Mouse (Mus musculus) stomach, postnatal 0 days (tissue): ENCODE measurements at regions not wholly inside any gene's neighbourhood (a gene's known extent, or its start where the extent isn't known, plus 50 kb on each side); places are given as distances from the start of the nearest gene placed in this dataset.
A peak's percentile ranks its signal among the peaks of the same experiment; 100 is the strongest.

ENCODE experiments used
- ATAC-seq: fragments of 200-750 bp; cut with Nextera tagmentation; 2 replicates; pipeline ENCODE4 v1.8.0; 2017; ENCODE audit not compliant: low FRiP score, low TSS enrichment
- DNase-seq: peaks from one replicate; pipeline ENCODE4 v3.0.0-alpha.2; 2016; ENCODE audit warnings: low spot score
- H3K27ac ChIP-seq: fragments of 300-500 bp; sonication (generic); replicated peaks from 2 replicates; pipeline ENCODE4 v1.5.1; 2014; ENCODE audit warnings: mild to moderate bottlenecking, control low read depth
- H3K27me3 ChIP-seq: fragments of 300-500 bp; sonication (generic); 2 replicates; pipeline ENCODE4 v1.6.1; 2014; ENCODE audit warnings: low read length; ENCODE audit not compliant: control insufficient read depth, insufficient read depth
- H3K36me3 ChIP-seq: fragments of 300-500 bp; sonication (generic); 2 replicates; pipeline ENCODE4 v1.6.1; 2014; ENCODE audit warnings: low read length, mixed read lengths; ENCODE audit not compliant: control insufficient read depth, insufficient read depth
- H3K4me1 ChIP-seq: fragments of 300-500 bp; sonication (generic); replicated peaks from 2 replicates; pipeline ENCODE4 v1.6.1; 2014; ENCODE audit warnings: antibody characterized with exemption; ENCODE audit not compliant: control insufficient read depth, insufficient read depth
- H3K4me2 ChIP-seq: fragments of 300-500 bp; sonication (generic); replicated peaks from 2 replicates; pipeline ENCODE4 v1.6.1; 2014; ENCODE audit warnings: low read depth, mild to moderate bottlenecking, control low read depth, moderate library complexity
- H3K4me3 ChIP-seq: fragments of 300-500 bp; sonication (generic); 2 replicates; pipeline ENCODE4 v1.5.1; 2014; ENCODE audit warnings: low read depth, low read length, control low read depth
- H3K9ac ChIP-seq: fragments of 300-500 bp; sonication (generic); 2 replicates; pipeline ENCODE4 v1.6.1; 2014; ENCODE audit warnings: mild to moderate bottlenecking, low read length, control low read depth, mixed read lengths
- H3K9me3 ChIP-seq: fragments of 300-500 bp; sonication (generic); 2 replicates; pipeline ENCODE4 v1.6.1; 2016; ENCODE audit warnings: low read length; ENCODE audit not compliant: control insufficient read depth
- CTCF ChIP-seq: IDR thresholded peaks from 2 replicates; pipeline ENCODE4 v1.5.1; 2016; ENCODE audit warnings: antibody characterized with exemption, low read depth, mild to moderate bottlenecking, moderate library complexity
- EP300 ChIP-seq: optimal IDR thresholded peaks from 2 replicates; pipeline ENCODE3; 2016; ENCODE audit warnings: antibody characterized with exemption
- WGBS: fragments of 180-500 bp; shearing (Covaris S2); extraction: QIAGEN DNeasy Blood & Tissue Kit; methylation state at CpG from one replicate; pipeline ENCODE4 v1.1.7; 2014; 5-methylcytosine and 5-hydroxymethylcytosine counted together

GRCm38 (mm10) chr10:120664419-120664818 is 188.2 kb upstream of the Hmga2 start:
- no peak overlapping the region for H3K4me2 ChIP-seq
- H3K4me1 ChIP-seq = no peaks in the 10 kb centered on the region
- H3K4me3 ChIP-seq = no peak overlapping the region
- DNase-seq = no peak
- H3K9ac ChIP-seq = no peak overlapping the region
- no peak overlapping the region for H3K27ac ChIP-seq
- no peak for ATAC-seq
- 83% methylated on average over 5 of the region's 5 CpGs for WGBS
- no peaks in the 10 kb centered on the region for H3K36me3 ChIP-seq
- no peak for TF ChIP-seq CTCF
- no peak for TF ChIP-seq EP300
- no peaks in the 10 kb centered on the region for H3K27me3 ChIP-seq
- no peaks in the 10 kb centered on the region for H3K9me3 ChIP-seq

GRCm38 (mm10) chr10:120663396-120663795 is 187.1 kb upstream of the Hmga2 start:
- ATAC-seq = no peak
- H3K4me1 ChIP-seq = no peaks in the 10 kb centered on the region
- no peak overlapping the region for H3K9ac ChIP-seq
- H3K9me3 ChIP-seq = no peaks in the 10 kb centered on the region
- H3K27me3 ChIP-seq = no peaks in the 10 kb centered on the region
- no peak overlapping the region for H3K4me3 ChIP-seq
- no peak overlapping the region for H3K27ac ChIP-seq
- TF ChIP-seq EP300 = no peak
- TF ChIP-seq CTCF = no peak
- H3K36me3 ChIP-seq = no peaks in the 10 kb centered on the region
- 68% methylated on average over 11 of the region's 11 CpGs for WGBS
- DNase-seq = no peak
- H3K4me2 ChIP-seq = no peak overlapping the region

- Histone ChIP-seq H3K36me3 (no peaks in the 10 kb centered on the region), H3K9me3 (no peaks in the 10 kb centered on the region), H3K27me3 (no peaks in the 10 kb centered on the region), H3K27ac (no peak overlapping the region), H3K9ac (no peak overlapping the region), H3K4me1 (no peaks in the 10 kb centered on the region), H3K4me2 (no peak overlapping the region), H3K4me3 (no peak overlapping the region)
- TF ChIP-seq EP300 (no peak), CTCF (no peak)
- ATAC-seq = no peak
- WGBS = 62% methylated on average over 6 of the region's 6 CpGs
- DNase-seq = peak; percentile 22
These were observed 184.2 kb upstream of the Hmga2 start for GRCm38 (mm10) chr10:120660503-120660902.

GRCm38 (mm10) chr10:120655238-120655931 is 179.1 kb upstream of the Hmga2 start:
- Histone ChIP-seq H3K27ac (no peak overlapping the region), H3K4me3 (no peak overlapping the region), H3K4me1 (no peaks in the 10 kb centered on the region), H3K9ac (no peak overlapping the region), H3K27me3 (no peaks in the 10 kb centered on the region), H3K4me2 (no peak overlapping the region), H3K36me3 (no peaks in the 10 kb centered on the region), H3K9me3 (no peaks in the 10 kb centered on the region)
- TF ChIP-seq CTCF (no peak), EP300 (no peak)
- 57% methylated on average over 14 of the region's 14 CpGs for WGBS
- ATAC-seq (no peak), DNase-seq (no peak)

GRCm38 (mm10) chr10:120652525-120653215 is 176.4 kb upstream of the Hmga2 start:
- H3K9me3 ChIP-seq = no peaks in the 10 kb centered on the region
- H3K4me3 ChIP-seq = no peak overlapping the region
- TF ChIP-seq CTCF (no peak), EP300 (no peak)
- no peak overlapping the region for H3K27ac ChIP-seq
- H3K9ac ChIP-seq = no peak overlapping the region
- ATAC-seq = no peak; the same call in 1 of the 2 replicates
- no peaks in the 10 kb centered on the region for H3K27me3 ChIP-seq
- no peak for DNase-seq
- WGBS = 34% methylated on average over 6 of the region's 6 CpGs
- no peaks in the 10 kb centered on the region for H3K4me1 ChIP-seq
- no peaks in the 10 kb centered on the region for H3K36me3 ChIP-seq
- H3K4me2 ChIP-seq = no peak overlapping the region

- Histone ChIP-seq H3K27me3 (no peaks in the 10 kb centered on the region), H3K27ac (no peak overlapping the region), H3K9me3 (no peaks in the 10 kb centered on the region), H3K4me1 (no peaks in the 10 kb centered on the region), H3K4me2 (no peak overlapping the region), H3K4me3 (no peak overlapping the region), H3K36me3 (no peaks in the 10 kb centered on the region), H3K9ac (no peak overlapping the region)
- no peak for ATAC-seq
- DNase-seq = no peak
- TF ChIP-seq EP300 = no peak
- no peak for TF ChIP-seq CTCF
- WGBS = 92% methylated on average over 5 of the region's 5 CpGs
These were observed 175.6 kb upstream of the Hmga2 start for GRCm38 (mm10) chr10:120651845-120652244.
